Mouse (Mus musculus) liver, embryonic 16.5 days (tissue): ENCODE data around the gene Tuba1b. TPM values are rescaled to one million over a fixed set of nuclear protein-coding genes. Genes with fewer than 3 reads are reported as not detected.

Experiments used
- ATAC-seq: fragments of 200-750 bp; cut with Nextera tagmentation; 2 replicates; pipeline ENCODE4 v1.8.0; 2017; ENCODE audit warnings: low read depth, mild to moderate bottlenecking, moderate number of reproducible peaks, moderate library complexity
- H3K27ac ChIP-seq: fragments of 300-500 bp; sonication (generic); 2 replicates; pipeline ENCODE4 v1.5.1; 2014; ENCODE audit warnings: mild to moderate bottlenecking, low read length
- H3K27me3 ChIP-seq: fragments of 300-500 bp; sonication (generic); 2 replicates; pipeline ENCODE4 v1.6.1; 2014; ENCODE audit warnings: low read depth, low read length, mixed read lengths; ENCODE audit not compliant: control insufficient read depth, insufficient read depth
- H3K36me3 ChIP-seq: fragments of 300-500 bp; sonication (generic); 2 replicates; pipeline ENCODE4 v1.6.1; 2014; ENCODE audit warnings: mild to moderate bottlenecking; ENCODE audit not compliant: control insufficient read depth, insufficient read depth
- H3K4me1 ChIP-seq: fragments of 300-500 bp; sonication (generic); 2 replicates; pipeline ENCODE4 v1.6.1; 2014; ENCODE audit warnings: low read depth, low read length, mixed read lengths; ENCODE audit not compliant: control insufficient read depth
- H3K4me2 ChIP-seq: fragments of 300-500 bp; sonication (generic); 2 replicates; pipeline ENCODE4 v1.6.1; 2014; ENCODE audit warnings: low read depth, low read length, mixed read lengths
- H3K4me3 ChIP-seq: fragments of 300-500 bp; sonication (generic); 2 replicates; pipeline ENCODE4 v1.5.1; 2014; ENCODE audit warnings: low read depth, mild to moderate bottlenecking, low read length
- H3K9ac ChIP-seq: fragments of 300-500 bp; sonication (generic); 2 replicates; pipeline ENCODE4 v1.6.1; 2014; ENCODE audit warnings: low read depth, low read length
- H3K9me3 ChIP-seq: fragments of 300-500 bp; sonication (generic); replicated peaks from 2 replicates; pipeline ENCODE4 v1.6.1; 2016; ENCODE audit warnings: low read length; ENCODE audit not compliant: control insufficient read depth
- WGBS: fragments of 180-500 bp; shearing (Covaris S2); extraction: QIAGEN DNeasy Blood & Tissue Kit; methylation state at CpG from one replicate; pipeline ENCODE4 v1.1.7; 2014; ENCODE audit not compliant: insufficient replicate concordance; 5-methylcytosine and 5-hydroxymethylcytosine counted together
- polyA plus RNA-seq: library from polyadenylated mRNA; unstranded; fragments of >200 nt; fragmentation: Nextera tagmentation; extraction: Ambion mirVana; gene quantifications from 2 replicates; pipeline ENCODE4 v1.2.1, GENCODE M21; 2015

The Tuba1b gene
- polyA plus RNA-seq: 934 and 938 TPM in 2 replicates

DNA sequence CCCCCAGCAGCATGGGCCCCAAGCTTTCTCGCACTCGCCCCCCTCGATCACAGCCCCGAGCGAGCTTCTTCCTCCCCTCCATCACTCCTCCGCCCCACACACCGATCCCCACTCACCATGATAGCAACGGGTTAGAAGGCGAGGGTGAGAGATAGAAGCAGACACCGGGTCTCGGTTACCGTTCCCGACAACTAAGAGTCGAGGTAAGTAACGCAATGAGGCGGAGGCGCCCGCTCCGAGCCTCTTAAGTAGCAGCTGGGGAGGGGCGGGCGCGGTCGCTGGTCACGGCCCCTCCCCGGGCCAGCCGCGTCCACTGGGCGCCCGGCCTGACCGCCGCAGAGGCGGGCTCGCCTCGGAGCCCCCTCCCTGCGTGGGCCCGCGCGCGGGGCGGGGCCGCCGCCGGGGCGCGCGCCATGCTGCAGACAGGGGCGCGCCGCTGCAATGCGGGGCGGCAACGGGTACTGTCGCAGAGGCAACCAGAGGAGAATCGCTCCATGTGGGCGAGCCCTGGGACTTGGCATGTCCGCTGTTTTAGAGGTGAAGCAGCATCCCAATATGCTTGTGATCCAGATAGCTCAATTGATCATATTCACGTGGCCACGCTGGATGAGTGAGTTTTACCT lies at the start of gene Tuba1b:
Gene Tuba1b, minus strand, starts transcription at position 349 of the 623 bp plus-strand sequence.
- Histone ChIP-seq H3K27ac (peak within 1 kb of the TSS; percentile 97), H3K27me3 (no peaks in the 10 kb centered on the region), H3K9me3 (no peaks in the 10 kb centered on the region), H3K4me3 (peak within 1 kb of the TSS; percentile 76), H3K4me1 (peaks cover 15% of the 10 kb centered on the region), H3K36me3 (peaks cover 8% of the 10 kb centered on the region), H3K9ac (peak within 1 kb of the TSS; percentile 93), H3K4me2 (peak within 1 kb of the TSS; percentile 86)
- ATAC-seq: peak; percentile 95
- 0% methylated on average over 52 of the region's 58 CpGs for WGBS

DNA sequence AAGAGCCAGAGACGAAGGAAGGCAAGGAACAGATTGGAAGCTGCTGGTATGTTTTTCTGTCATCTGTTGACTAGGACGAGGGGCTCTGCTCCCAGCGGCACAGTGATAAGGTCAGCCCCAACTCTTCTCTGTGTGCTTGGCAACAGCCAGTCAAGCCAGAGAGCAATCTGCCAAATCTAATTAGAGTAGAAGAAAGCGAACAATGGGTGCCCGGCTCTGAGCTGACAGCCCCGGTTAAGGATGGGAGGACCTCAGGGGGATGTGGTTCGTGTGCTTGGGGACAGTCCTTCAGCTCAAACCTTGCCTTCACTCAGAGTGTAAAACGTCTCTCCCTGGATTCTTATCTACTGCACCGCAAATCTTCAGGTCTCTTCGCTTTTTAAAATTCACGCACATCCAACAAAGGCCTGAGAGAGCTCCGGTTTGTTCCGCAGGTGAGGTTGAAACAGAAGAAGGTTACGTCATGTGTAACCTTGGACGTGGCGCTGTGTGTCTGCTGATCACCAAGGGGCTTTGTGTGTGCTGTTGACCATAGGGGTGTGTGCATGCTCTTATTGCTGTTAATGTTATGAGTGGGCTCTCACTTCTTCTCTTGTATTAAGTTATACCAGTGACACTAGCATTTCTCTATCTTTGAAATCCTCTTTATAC lies 49.2 kb upstream of the Tuba1b start:
- Histone ChIP-seq H3K9me3 (no peaks in the 10 kb centered on the region), H3K4me1 (peaks cover 9% of the 10 kb centered on the region), H3K9ac (no peak overlapping the region), H3K36me3 (no peaks in the 10 kb centered on the region), H3K27ac (no peak overlapping the region), H3K4me2 (no peak overlapping the region), H3K27me3 (no peaks in the 10 kb centered on the region), H3K4me3 (no peak overlapping the region)
- no peak for ATAC-seq
- WGBS: 53% methylated on average over 16 of the region's 16 CpGs

DNA sequence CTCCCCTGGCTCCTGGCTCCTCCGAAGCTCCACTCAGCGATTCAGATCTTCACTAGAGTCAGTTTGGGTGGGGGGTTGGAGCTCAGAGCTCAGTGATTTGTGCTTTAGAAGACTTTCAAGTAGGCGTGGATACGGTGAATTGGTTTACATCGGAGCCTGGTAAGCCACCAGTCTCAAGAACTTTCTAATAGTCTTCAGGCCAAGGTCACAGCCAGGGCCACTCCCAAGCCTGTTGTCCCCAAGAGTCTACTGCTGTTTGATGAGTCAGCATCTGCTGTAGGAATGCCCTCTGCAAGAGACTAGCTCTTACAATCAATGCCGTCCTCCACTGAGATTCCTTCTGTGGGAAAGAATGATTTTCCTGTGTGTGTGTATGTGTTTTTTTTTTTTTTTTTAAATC lies 47.7 kb upstream of the Tuba1b start:
- WGBS: 74% methylated on average over 6 of the region's 6 CpGs
- no peak for ATAC-seq
- H3K27me3 ChIP-seq: no peaks in the 10 kb centered on the region
- no peaks in the 10 kb centered on the region for H3K36me3 ChIP-seq
- no peak overlapping the region for H3K27ac ChIP-seq
- no peak overlapping the region for H3K4me2 ChIP-seq
- no peak overlapping the region for H3K4me3 ChIP-seq
- peaks cover 9% of the 10 kb centered on the region for H3K4me1 ChIP-seq
- no peak overlapping the region for H3K9ac ChIP-seq
- no peaks in the 10 kb centered on the region for H3K9me3 ChIP-seq

DNA sequence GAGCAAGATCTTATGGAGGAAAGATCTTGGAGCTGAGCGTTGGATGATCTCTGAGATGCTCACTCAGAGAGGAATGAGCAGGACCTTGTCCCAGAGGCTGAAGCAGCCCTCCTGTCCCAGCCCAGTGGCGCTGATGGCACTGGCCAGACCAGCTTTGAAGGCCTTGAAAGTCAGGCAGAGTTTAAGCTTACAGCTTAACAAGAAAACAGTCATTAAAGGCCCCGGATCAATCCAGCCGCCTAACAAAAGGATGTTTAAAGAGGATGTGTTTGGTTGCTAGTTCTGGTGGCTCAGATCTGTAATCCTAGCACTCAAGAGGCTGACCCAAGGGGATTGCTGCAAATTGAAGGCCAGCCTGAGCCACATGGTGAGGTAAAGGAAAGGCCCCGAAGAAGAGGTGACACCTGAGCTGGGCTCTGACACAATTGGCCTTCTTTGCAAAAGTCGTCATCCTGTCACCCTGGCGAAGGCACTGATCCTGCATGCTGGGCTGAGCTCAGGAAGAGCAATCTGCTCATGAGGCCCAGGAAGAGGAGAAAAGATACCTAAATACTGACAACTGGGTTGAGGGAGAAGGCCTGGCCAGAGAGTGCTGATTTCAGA lies 45.7 kb upstream of the Tuba1b start:
- no peak overlapping the region for H3K4me2 ChIP-seq
- 63% methylated on average over 7 of the region's 7 CpGs for WGBS
- no peaks in the 10 kb centered on the region for H3K27me3 ChIP-seq
- peaks cover 5% of the 10 kb centered on the region for H3K4me1 ChIP-seq
- H3K4me3 ChIP-seq: no peak overlapping the region
- H3K27ac ChIP-seq: no peak overlapping the region
- ATAC-seq: no peak
- H3K9ac ChIP-seq: no peak overlapping the region
- H3K36me3 ChIP-seq: no peaks in the 10 kb centered on the region
- H3K9me3 ChIP-seq: no peaks in the 10 kb centered on the region

DNA sequence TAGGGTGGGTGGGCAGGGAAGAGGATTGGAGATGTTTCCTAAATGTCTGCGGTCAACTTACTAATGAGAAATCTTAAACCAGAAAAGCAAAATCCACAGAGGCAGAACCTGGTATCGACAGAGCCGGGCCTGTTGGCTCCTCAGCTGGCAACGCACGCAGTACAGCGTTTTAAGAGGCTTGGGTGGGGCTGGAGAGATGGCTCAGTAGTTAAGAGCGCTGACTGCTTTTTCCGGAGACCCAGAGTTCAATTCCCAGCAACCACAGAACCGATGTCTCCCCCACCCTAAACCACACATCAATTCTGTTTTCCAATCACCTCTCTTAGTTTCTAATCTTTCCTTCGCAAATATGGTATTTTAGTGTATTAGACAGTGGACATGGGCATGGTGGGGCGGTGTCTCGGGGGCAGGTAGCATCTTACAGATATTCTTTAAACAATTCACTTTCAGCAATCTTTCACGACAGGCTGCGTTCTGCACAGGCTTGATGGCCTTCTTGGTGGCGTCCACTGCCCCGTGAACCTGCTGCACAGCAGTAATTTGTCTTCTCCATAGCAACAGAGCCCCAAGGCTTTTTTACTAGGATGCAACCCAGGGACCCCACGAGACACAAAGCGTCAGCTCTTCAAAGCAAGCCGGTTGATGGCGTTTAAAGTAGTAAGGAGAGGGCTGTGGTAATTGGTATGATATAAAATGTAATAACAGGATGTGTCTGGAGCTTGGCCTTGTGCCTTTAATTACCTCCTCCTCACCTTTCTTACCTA lies 44.2 kb upstream of the Tuba1b start:
- Histone ChIP-seq H3K36me3 (no peaks in the 10 kb centered on the region), H3K27me3 (no peaks in the 10 kb centered on the region), H3K4me3 (no peak overlapping the region), H3K9ac (no peak overlapping the region), H3K9me3 (no peaks in the 10 kb centered on the region), H3K4me1 (no peaks in the 10 kb centered on the region), H3K27ac (no peak overlapping the region), H3K4me2 (no peak overlapping the region)
- ATAC-seq: no peak
- 62% methylated on average over 20 of the region's 20 CpGs for WGBS

DNA sequence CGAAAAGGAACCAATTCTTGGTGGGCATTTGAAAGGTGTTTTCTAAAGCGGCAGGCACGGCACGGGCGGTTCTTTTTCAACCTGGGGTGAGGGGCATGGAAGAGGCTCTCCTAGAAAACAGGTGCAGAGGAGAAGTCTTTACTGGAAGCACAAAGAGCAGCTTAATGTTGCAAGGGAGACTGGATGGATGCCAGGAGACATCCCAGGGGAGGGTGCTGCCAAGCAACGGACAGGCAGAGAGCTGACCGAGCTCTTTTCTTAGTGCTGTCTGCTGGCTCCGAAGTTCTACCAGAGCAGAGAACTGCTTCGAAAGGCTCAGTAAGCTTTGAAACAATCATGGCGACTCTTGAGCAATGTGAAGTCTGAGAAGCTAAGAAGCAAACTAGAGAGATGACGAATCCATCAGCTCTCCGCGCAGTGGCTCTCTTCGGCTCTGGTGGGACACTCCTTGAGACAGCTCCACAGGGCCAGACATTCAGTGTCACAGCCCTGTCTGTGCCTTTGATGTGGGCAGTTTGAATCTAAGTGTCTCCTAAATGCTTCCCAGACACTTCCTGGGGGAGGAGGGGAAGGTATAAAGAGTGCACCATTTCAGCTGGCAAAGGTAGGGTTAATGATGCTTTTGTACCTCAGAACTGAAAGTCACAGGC lies 43.5 kb upstream of the Tuba1b start:
- Histone ChIP-seq H3K9ac (no peak overlapping the region), H3K4me3 (no peak overlapping the region), H3K4me2 (no peak overlapping the region), H3K27ac (no peak overlapping the region), H3K27me3 (no peaks in the 10 kb centered on the region), H3K9me3 (no peaks in the 10 kb centered on the region), H3K4me1 (no peaks in the 10 kb centered on the region), H3K36me3 (no peaks in the 10 kb centered on the region)
- no peak for ATAC-seq
- WGBS: 71% methylated on average over 14 of the region's 14 CpGs

DNA sequence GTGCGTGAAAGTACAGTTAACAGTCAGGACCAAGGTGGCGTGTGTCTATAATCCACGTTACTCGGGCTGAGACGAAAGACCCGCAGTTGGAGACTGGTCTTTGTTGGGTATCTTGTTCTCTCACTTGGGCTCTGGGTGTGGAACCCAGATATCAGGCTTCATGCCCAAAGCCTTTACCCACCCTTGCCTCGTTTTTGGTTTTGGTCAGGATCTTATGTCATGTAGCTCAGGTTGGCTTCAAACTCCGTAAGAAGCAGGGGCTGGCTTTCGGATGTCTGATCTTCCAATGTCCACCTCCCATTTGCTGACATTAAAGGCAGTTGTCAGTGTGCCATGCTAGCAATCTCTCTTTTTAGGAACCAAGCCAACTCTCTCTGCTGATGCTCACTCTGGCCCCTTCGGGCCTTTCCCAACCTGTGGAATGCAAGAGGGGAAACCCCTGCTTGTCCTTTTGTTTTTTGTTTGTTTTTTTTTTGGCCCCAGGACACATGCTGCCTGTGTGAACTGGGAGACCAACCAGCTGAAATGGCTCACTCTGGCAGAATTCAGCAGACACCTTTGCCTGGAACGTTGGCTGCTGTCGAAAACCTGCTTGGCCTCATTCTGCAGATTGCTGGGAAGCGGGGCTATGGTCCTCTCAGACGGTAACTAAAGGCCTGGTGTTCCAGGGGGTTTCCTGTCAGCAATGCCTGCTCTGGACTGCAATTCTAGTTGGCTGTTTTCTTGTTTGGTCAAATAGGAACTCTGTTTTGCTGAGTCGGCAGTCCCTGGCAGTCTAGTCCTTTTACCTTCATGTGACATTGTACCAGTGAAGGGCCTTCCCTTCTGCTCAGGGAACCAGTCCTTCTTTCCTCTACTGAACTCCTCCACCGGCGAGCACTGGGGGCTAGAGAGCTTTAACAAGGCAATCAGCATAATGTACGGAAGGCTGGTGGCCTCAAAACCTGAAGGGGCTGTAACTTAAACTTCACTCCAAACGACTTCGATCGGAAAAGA lies 42.7 kb upstream of the Tuba1b start:
- Histone ChIP-seq H3K4me2 (no peak overlapping the region), H3K4me3 (no peak overlapping the region), H3K27ac (no peak overlapping the region), H3K36me3 (no peaks in the 10 kb centered on the region), H3K9me3 (no peaks in the 10 kb centered on the region), H3K4me1 (no peaks in the 10 kb centered on the region), H3K27me3 (no peaks in the 10 kb centered on the region), H3K9ac (no peak overlapping the region)
- ATAC-seq: no peak
- 67% methylated on average over 21 of the region's 21 CpGs for WGBS
